Mouse (Mus musculus) c-Kit-positive CD71-negative TER-119-negative erythroid progenitor cells, embryonic 14.5 days (primary cell): Measurements from ENCODE around the gene Hist1h2ac.
"Not testable (repeated sequence)": the region's sequence is repeated elsewhere in the genome, so short reads cannot be mapped to it uniquely, and the experiment has no call there.

Experiments
- DNase-seq: peaks from one replicate; pipeline ENCODE4 v3.0.0-alpha.2; 2013; ENCODE audit warnings: low read depth

Hist1h2ac gene

GRCm38 (mm10) chr13:23699767-23700166 lies 16.0 kb upstream of the Hist1h2ac start:
- DNase-seq: no peak

GRCm38 (mm10) chr13:23698996-23699395 lies 15.2 kb upstream of the Hist1h2ac start:
- no peak for DNase-seq

DNA sequence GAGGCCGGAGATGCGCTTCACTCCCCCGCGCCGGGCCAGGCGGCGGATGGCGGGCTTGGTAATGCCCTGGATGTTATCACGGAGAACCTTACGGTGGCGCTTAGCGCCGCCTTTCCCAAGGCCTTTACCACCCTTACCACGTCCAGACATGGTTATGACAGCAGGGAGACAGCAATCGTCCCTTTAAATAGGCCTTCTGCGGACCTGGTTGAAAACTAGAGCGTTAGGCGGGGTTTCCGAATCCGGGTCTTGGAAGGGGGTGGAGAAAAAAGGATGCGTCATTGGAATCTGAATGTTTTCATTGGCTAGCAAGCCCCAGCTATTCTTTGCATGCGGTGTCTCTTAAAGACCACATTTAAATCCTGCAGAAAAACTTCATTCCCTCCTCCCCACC lies 14.5 kb upstream of the Hist1h2ac start, which contains the start of gene Hist1h4c:
Gene Hist1h4c, minus strand, starts transcription at position 155 of the 394 bp plus-strand sequence.
- peak; percentile 99 for DNase-seq

- no peak for DNase-seq
Measured at GRCm38 (mm10) chr13:23697491-23698299, 13.9 kb upstream of the Hist1h2ac start.

- no peak for DNase-seq
Measured at GRCm38 (mm10) chr13:23696061-23696474, 12.3 kb upstream of the Hist1h2ac start.

DNA sequence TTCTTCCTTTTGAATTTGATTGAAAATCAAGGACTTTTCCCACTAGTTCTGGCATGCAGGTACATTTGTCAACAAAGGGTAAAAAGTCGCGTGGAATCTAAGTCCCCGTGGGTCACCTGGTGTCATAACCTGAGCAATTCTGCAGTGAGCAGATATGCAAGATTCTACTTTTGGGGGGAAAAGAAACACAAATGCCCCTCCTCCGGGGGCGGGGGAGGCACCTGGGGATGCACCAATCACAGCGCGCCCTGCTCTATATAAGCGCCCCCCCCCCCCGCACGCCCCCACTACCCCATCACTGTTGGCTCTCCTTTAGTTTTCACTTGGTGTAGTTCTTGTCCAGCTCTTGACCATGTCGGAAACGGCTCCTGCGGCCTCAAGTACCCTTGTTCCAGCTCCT lies 11.8 kb upstream of the Hist1h2ac start, which contains the start of gene Hist1h1t:
Gene Hist1h1t, plus strand, starts transcription at position 301 of the 400 bp plus-strand sequence.
- DNase-seq: no peak

GRCm38 (mm10) chr13:23694956-23695355 lies 11.2 kb upstream of the Hist1h2ac start:
- no peak for DNase-seq

DNA sequence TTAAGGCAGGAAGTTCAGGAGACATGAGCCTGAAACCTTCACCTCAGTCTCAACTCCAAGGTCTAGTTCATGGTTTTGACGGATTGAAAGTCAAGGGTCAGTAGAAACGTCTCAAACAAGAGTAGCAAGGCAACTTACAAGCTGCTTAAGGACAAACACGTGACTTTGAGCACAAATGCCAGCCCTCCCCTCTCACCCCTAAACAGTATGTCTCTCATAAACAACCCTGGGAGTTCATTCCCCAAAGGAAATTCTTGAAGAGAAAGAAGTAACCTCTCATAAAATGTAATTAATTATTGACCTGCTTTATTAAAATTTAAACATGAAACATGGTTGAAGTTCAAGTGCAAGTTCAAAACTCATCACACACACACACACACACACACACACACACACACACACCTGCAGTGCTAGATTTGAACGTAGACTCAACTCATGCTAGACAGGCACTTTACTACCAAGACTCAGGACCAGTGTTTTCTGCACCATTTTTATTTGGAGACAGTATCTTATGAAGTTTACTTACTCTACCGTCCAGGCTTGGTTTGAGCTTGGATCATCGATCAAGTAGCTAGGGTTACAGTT lies 10.2 kb upstream of the Hist1h2ac start:
- no peak for DNase-seq

- DNase-seq: no peak
Measured at GRCm38 (mm10) chr13:23689459-23689858, 5.7 kb upstream of the Hist1h2ac start.

DNA sequence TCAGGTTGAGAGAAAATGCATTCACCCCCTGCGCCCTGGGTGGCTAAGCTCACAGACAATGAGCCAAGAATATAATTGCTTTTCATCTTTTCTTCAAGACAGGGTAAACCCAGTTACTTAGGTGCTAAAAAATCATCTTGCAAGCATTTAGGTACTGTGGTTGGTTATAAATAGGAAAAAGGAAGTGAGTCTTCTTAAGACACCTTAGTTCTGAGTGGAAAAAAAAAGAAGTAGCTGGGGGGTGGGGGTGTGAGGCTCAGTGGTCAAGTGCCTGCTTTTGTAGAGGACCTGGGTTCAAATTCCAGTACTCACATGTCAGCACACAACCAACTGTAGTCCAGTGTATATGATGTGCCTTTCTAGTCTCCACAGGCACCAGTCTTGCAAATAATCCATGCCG lies 5.2 kb upstream of the Hist1h2ac start:
- DNase-seq: no peak

- no peak for DNase-seq
Measured at GRCm38 (mm10) chr13:23687907-23688306, 4.2 kb upstream of the Hist1h2ac start.

DNA sequence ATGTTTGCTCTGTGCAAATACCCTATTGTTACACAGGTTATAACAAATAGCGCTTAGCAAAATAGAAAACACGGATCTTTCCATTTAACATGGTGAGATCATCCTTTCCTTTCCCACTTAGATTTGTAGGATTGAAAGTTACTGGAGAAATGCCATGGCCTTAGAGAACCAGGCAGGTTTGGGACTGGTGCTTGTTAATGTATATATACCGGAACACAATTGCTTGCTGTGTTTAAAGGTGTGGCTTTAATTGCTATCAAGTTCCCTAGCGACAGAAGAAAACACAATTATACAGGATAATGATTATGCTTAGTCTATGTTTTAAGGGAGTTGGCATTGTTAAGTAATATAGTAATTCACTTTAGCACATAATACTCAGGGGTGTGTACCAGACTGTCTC lies 3.4 kb upstream of the Hist1h2ac start:
- DNase-seq: no peak

GRCm38 (mm10) chr13:23685966-23686365 lies 2.2 kb upstream of the Hist1h2ac start:
- DNase-seq: no peak

- DNase-seq: no peak
Measured at GRCm38 (mm10) chr13:23685121-23685861, 1.5 kb upstream of the Hist1h2ac start.

GRCm38 (mm10) chr13:23684295-23684945 lies 672 bp upstream of the Hist1h2ac start:
- DNase-seq: peak; percentile 64

GRCm38 (mm10) chr13:23682947-23683754 lies 597 bp downstream of the Hist1h2ac start:
- not testable (repeated sequence) for DNase-seq

GRCm38 (mm10) chr13:23682623-23682946 lies 1.2 kb downstream of the Hist1h2ac start:
- DNase-seq: no peak

- no peak for DNase-seq
Measured at GRCm38 (mm10) chr13:23681990-23682582, 1.7 kb downstream of the Hist1h2ac start.

DNA sequence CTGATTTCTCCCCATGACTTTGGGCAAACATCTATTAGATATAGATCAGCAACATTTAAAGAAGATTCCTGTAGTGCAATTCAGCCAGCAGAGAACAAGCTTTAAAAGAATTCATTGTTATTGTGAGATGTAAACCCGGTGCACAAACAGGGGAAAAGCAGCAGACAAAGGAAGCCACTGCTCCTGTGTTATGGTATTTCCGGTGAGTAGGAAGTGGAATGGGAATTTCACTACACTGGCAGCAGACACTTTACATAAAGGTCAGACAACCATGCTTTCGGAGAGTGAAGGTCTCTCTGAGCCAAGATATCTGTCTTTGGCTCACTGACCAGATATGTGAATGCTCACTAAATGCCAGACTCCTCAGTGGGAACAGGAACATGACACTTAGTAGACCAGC lies 21.2 kb downstream of the Hist1h2ac start:
- no peak for DNase-seq

DNA sequence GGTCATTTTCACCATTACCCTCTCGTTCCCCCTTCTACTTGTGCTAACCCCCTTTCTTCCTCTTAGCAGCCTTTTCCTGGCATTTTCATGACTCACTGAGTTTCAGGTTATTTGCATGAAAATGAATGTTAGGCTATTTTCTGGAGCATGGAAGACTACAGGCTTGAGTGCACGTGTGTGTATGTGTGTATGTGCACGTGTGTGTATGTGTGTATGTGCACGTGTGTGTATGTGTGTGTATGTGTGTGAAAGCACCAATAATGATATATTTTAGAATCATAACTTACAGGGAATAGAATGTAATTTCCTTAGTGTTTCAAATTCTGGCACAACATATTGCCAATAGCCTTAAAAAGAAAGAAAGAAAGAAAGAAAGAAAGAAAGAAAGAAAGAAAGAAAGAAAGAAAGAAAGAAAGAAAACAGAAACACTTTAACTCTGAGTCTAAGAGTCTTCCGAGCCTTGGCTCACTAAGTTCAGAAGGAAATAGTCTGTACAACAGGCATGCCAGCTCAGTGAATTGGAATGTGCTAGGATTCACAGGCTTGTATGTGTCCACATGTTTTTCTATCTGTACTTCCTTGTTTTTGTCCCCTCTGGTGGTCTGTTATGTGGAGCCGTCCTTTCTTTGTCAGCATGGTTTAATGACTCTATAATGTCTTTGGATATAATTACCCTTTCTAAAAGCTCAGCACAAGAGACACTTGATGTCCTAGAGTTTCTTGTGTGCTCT lies 23.9 kb downstream of the Hist1h2ac start:
- DNase-seq: no peak
